Mouse (Mus musculus) midbrain, postnatal 0 days (tissue): ENCODE data around the gene Nadsyn1. TPM values are rescaled to one million over a fixed set of nuclear protein-coding genes. Genes with fewer than 3 reads are reported as not detected.

Experiments
- ATAC-seq: fragments of 200-750 bp; cut with Nextera tagmentation; 2 replicates; pipeline ENCODE4 v1.8.0; 2017; ENCODE audit warnings: moderate number of reproducible peaks, mild to moderate bottlenecking, moderate TSS enrichment, moderate library complexity; ENCODE audit not compliant: low FRiP score
- DNase-seq: peaks from one replicate; pipeline ENCODE4 v3.0.0-alpha.2; 2015; ENCODE audit warnings: low spot score
- H3K27ac ChIP-seq: fragments of 300-500 bp; sonication (generic); 2 replicates; pipeline ENCODE4 v1.5.1; 2014; ENCODE audit warnings: low read depth, mild to moderate bottlenecking, low read length, mixed read lengths
- H3K27me3 ChIP-seq: fragments of 300-500 bp; sonication (generic); 2 replicates; pipeline ENCODE4 v1.6.1; 2014; ENCODE audit warnings: low read length, control low read depth, mixed read lengths; ENCODE audit not compliant: insufficient read depth
- H3K36me3 ChIP-seq: fragments of 300-500 bp; sonication (generic); 2 replicates; pipeline ENCODE4 v1.6.1; 2014; ENCODE audit warnings: low read length, control low read depth, mixed read lengths; ENCODE audit not compliant: insufficient read depth
- H3K4me1 ChIP-seq: fragments of 300-500 bp; sonication (generic); 2 replicates; pipeline ENCODE4 v1.6.1; 2014; ENCODE audit warnings: mild to moderate bottlenecking, control low read depth, antibody characterized with exemption, low read length, mixed read lengths; ENCODE audit not compliant: insufficient read depth
- H3K4me2 ChIP-seq: fragments of 300-500 bp; sonication (generic); 2 replicates; pipeline ENCODE4 v1.6.1; 2014; ENCODE audit warnings: low read depth, mild to moderate bottlenecking, low read length, mixed read lengths; ENCODE audit not compliant: poor library complexity, severe bottlenecking
- H3K4me3 ChIP-seq: fragments of 300-500 bp; sonication (generic); 2 replicates; pipeline ENCODE4 v1.5.1; 2014; ENCODE audit warnings: low read depth, mild to moderate bottlenecking, low read length, moderate library complexity
- H3K9ac ChIP-seq: fragments of 300-500 bp; sonication (generic); replicated peaks from 2 replicates; pipeline ENCODE4 v1.6.1; 2014; ENCODE audit warnings: mild to moderate bottlenecking, low read length, moderate library complexity, mixed read lengths; ENCODE audit not compliant: poor library complexity, severe bottlenecking
- H3K9me3 ChIP-seq: fragments of 300-500 bp; sonication (generic); 2 replicates; pipeline ENCODE4 v1.6.1; 2016; ENCODE audit warnings: low read length, control low read depth
- CTCF ChIP-seq: IDR thresholded peaks from 2 replicates; pipeline ENCODE4 v1.5.1; 2016; ENCODE audit warnings: antibody characterized with exemption, mild to moderate bottlenecking
- WGBS: fragments of 180-500 bp; shearing (Covaris S2); extraction: QIAGEN DNeasy Blood & Tissue Kit; methylation state at CpG from one replicate; pipeline ENCODE4 v1.1.7; 2014; 5-methylcytosine and 5-hydroxymethylcytosine counted together
- polyA plus RNA-seq: library from polyadenylated mRNA; unstranded; fragments of >200 nt; fragmentation: Nextera tagmentation; extraction: Ambion mirVana; gene quantifications from 2 replicates; pipeline ENCODE4 v1.2.1, GENCODE M21; 2015
- total RNA-seq: library from RNA; depleted of rRNA; stranded (reverse); fragments of >200 nt; gene quantifications from 2 replicates; pipeline ENCODE4 v1.2.3, GENCODE M21; 2014

Nadsyn1 gene
- total and polyA plus RNA-seq, 2 experiments from 2014 or later: 3.5 to 6.9 TPM

DNA sequence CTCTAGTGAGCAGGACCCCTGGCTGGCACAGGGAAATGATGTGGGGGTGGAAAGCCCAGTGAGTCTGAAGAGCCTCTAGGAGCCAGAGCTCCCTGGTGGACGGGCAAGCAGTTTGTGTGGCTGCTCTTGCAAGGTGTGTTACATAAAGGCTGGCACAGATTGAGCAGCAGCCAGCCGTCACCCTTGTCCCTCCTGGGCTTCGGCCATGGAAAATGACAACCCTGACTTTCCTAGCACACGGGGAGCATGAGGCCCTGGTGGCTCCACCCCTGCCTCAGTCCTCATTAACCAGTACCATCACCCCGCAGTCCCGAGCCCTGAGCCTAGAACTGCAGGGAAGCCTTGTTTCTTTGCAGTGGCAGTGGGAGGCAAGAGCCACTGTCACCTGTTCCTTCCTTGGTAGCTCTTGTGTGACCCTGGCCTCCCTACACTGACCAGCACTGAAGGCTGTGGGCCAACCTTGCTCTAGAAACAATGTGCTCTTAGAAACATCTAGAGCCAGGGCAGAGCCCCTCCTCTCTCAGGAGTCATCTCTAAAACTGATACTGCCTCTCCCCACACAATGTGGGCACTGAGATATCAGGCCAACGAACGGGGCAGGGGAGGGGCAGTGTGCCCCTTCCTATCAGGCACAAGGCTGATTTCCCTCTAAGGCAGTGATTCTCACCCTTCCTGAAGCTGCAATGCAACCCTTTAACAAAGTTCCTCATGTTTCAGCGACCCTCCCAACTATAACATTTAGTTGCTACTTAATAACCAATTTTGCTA is 67.1 kb downstream of the Nadsyn1 start:
- ATAC-seq: no peak
- H3K27ac ChIP-seq: no peak overlapping the region
- WGBS: 77% methylated on average over 9 of the region's 9 CpGs

DNA sequence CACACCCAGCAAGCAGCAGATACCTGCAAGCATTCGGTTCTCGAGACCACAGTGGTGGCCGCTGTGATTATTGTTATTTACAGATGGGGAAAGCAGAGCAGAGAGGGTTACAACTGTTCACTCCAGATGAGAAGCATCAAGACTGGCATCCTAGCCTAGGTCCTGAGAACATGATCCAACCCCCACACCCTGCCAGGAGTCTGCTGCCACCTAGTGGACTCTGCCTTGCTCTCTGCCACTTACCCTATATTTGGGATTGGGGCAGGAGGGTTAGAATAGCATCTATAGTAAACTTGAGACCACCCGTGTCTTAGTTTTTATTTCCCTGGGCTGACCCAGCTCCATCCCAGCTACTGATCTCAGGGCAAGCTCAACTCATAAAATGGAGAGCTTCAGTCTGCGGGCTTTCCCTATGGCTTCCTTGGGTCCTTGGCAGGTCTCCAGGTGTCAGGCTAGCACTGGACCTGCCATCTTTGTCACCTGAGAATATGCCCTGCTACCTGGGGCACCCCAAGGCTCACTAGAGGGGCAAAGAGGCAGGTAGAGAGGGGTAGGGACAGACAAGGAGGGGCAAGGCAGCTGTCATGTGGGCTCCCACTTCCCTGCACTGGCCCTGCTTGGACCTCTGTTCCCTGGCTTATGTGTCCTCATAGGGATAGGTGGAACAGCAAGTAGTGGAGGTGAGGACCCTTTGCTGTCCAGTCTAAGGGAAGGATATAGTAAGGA is 68.5 kb downstream of the Nadsyn1 start:
- no peaks in the 10 kb centered on the region for H3K9me3 ChIP-seq
- H3K9ac ChIP-seq: no peak overlapping the region
- no peaks in the 10 kb centered on the region for H3K36me3 ChIP-seq
- peak; percentile 76 for TF ChIP-seq CTCF
- ATAC-seq: no peak
- no peak overlapping the region for H3K27ac ChIP-seq
- WGBS: 52% methylated on average over 5 of the region's 5 CpGs
- H3K27me3 ChIP-seq: peaks cover 10% of the 10 kb centered on the region
- H3K4me1 ChIP-seq: peaks cover 8% of the 10 kb centered on the region; the same call in 1 of the 2 replicates
- no peak overlapping the region for H3K4me2 ChIP-seq
- DNase-seq: peak; percentile 44
- no peak overlapping the region for H3K4me3 ChIP-seq

More for the DNA sequence above, 67.1 kb downstream of the Nadsyn1 start:
- Histone ChIP-seq H3K4me3 (no peak overlapping the region), H3K9me3 (no peaks in the 10 kb centered on the region), H3K27me3 (peaks cover 10% of the 10 kb centered on the region), H3K4me2 (no peak overlapping the region), H3K4me1 (peaks cover 8% of the 10 kb centered on the region; the same call in 1 of the 2 replicates), H3K9ac (no peak overlapping the region), H3K36me3 (no peaks in the 10 kb centered on the region)
- DNase-seq: no peak
- no peak for TF ChIP-seq CTCF

DNA sequence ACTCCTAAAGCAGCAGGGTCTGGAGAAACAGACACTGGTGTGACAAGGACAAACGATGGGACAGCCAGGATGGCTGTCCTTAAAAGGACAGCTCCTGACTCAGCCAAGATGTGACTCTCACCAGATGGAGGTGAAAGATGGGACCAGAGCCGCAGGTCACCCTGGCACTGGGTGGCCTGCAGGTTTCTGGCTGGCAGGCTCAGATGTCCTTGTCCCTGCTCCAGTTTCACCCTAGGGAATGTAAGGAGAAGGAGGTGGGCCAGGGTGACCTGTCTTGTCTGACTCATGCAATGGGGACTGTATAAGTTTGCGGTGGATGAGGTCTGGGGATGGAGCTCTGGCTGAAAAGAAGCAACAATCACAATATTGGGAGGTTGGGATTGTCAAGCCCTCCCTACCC is 70.0 kb downstream of the Nadsyn1 start:
- Histone ChIP-seq H3K27ac (no peak overlapping the region), H3K4me1 (peaks cover 8% of the 10 kb centered on the region; the same call in 1 of the 2 replicates), H3K27me3 (peaks cover 5% of the 10 kb centered on the region), H3K9ac (no peak overlapping the region), H3K9me3 (no peaks in the 10 kb centered on the region), H3K4me2 (no peak overlapping the region), H3K36me3 (no peaks in the 10 kb centered on the region), H3K4me3 (no peak overlapping the region)
- no peak for DNase-seq
- 89% methylated on average over 3 of the region's 3 CpGs for WGBS
- TF ChIP-seq CTCF: no peak
- no peak for ATAC-seq

DNA sequence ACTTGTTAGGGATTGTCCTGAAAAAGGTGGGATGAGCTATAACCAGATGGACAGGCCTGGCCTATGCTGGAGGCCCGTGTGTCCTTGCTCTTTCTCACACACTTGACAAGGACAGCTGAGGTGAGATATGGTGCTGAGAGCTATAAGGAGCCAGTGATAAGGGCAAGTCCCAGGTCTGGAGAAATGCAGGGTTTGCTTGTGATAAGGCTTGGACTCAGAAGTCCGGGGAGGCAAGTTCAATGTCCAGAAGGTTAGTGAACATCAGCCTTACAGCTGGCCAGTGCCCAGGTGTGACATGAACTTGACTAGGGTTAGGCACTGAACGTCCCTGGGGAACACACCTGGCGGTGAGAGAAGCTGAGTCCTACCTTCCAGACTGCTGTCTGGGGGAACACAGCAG is 70.6 kb downstream of the Nadsyn1 start:
- WGBS: 82% methylated on average over 4 of the region's 4 CpGs
- H3K4me3 ChIP-seq: no peak overlapping the region
- TF ChIP-seq CTCF: no peak
- no peak for ATAC-seq
- H3K9ac ChIP-seq: no peak overlapping the region
- H3K9me3 ChIP-seq: no peaks in the 10 kb centered on the region
- no peak for DNase-seq
- H3K36me3 ChIP-seq: no peaks in the 10 kb centered on the region
- H3K4me1 ChIP-seq: peaks cover 5% of the 10 kb centered on the region; the same call in 1 of the 2 replicates
- H3K4me2 ChIP-seq: no peak overlapping the region
- no peak overlapping the region for H3K27ac ChIP-seq
- peaks cover 5% of the 10 kb centered on the region; the same call in 1 of the 2 replicates for H3K27me3 ChIP-seq

DNA sequence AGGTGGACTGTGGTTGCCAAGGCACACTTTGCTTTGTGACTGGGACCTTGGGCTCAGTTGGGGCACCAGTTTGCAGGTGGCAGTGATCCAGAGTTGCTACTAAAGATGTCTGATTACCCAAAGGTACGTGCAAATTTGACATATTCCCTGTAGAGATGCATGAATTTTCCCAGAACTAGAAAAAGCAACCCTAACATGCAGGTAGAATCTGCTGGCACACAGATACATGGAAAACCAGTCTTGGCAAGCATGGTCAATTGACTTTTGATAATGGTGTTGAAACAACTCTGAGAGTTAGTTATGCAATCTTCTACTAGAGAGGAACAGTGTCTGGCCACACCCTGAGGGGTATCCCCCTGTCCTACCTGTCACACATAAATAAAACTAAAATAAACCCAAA is 71.3 kb downstream of the Nadsyn1 start:
- DNase-seq (no peak), ATAC-seq (no peak)
- H3K4me1 ChIP-seq: no peaks in the 10 kb centered on the region
- H3K9me3 ChIP-seq: no peaks in the 10 kb centered on the region
- no peak overlapping the region for H3K4me3 ChIP-seq
- no peak overlapping the region for H3K9ac ChIP-seq
- H3K27me3 ChIP-seq: peaks cover 4% of the 10 kb centered on the region; the same call in 1 of the 2 replicates
- no peaks in the 10 kb centered on the region for H3K36me3 ChIP-seq
- no peak overlapping the region for H3K4me2 ChIP-seq
- no peak overlapping the region for H3K27ac ChIP-seq
- 67% methylated on average over 1 of the region's 1 CpGs for WGBS
- TF ChIP-seq CTCF: no peak

- Histone ChIP-seq H3K4me3 (no peak overlapping the region), H3K4me2 (no peak overlapping the region), H3K4me1 (no peaks in the 10 kb centered on the region), H3K36me3 (no peaks in the 10 kb centered on the region), H3K9ac (no peak overlapping the region), H3K27ac (no peak overlapping the region), H3K27me3 (no peaks in the 10 kb centered on the region), H3K9me3 (no peaks in the 10 kb centered on the region)
- WGBS: 69% methylated on average over 3 of the region's 3 CpGs
- ATAC-seq: no peak
- no peak for DNase-seq
- TF ChIP-seq CTCF: no peak
Observed at GRCm38 (mm10) chr7:143749045-143749444, 73.6 kb downstream of the Nadsyn1 start.
